Mouse (Mus musculus) thymus, postnatal 4 days (tissue): ENCODE data around the gene Mllt1.

Experiments
- DNase-seq: peaks from one replicate; pipeline ENCODE4 v3.0.0; 2021

Gene Mllt1

GRCm38 (mm10) chr17:56876981-56877380 lies 58.2 kb downstream of the Mllt1 start:
- no peak for DNase-seq

GRCm38 (mm10) chr17:56876465-56876864 lies 58.8 kb downstream of the Mllt1 start:
- DNase-seq: no peak

- DNase-seq: peak; percentile 64
Observed at GRCm38 (mm10) chr17:56874936-56875651, 60.1 kb downstream of the Mllt1 start, which contains the start of gene 1700061G19Rik. Gene 1700061G19Rik, plus strand, starts transcription at chr17:56875477.

- no peak for DNase-seq
Observed at GRCm38 (mm10) chr17:56874237-56874636, 61.0 kb downstream of the Mllt1 start, which contains the start of gene Acsbg2. Gene Acsbg2, minus strand, starts transcription at chr17:56874447.

- DNase-seq: no peak
Observed at GRCm38 (mm10) chr17:56872512-56872911, 62.7 kb downstream of the Mllt1 start.

- no peak for DNase-seq
Observed at GRCm38 (mm10) chr17:56871767-56872166, 63.4 kb downstream of the Mllt1 start.

GRCm38 (mm10) chr17:56870287-56870953 lies 64.8 kb downstream of the Mllt1 start:
- DNase-seq: no peak

- no peak for DNase-seq
Observed at GRCm38 (mm10) chr17:56869481-56869977, 65.7 kb downstream of the Mllt1 start.

GRCm38 (mm10) chr17:56866071-56866470 lies 69.1 kb downstream of the Mllt1 start:
- DNase-seq: no peak

- peak; percentile 64 for DNase-seq
Observed at GRCm38 (mm10) chr17:56861197-56861596, 74.0 kb downstream of the Mllt1 start.

- no peak for DNase-seq
Observed at GRCm38 (mm10) chr17:56858922-56859321, 76.3 kb downstream of the Mllt1 start.

- DNase-seq: peak; percentile 85
Observed at GRCm38 (mm10) chr17:56858216-56858615, 77.0 kb downstream of the Mllt1 start.

GRCm38 (mm10) chr17:56855421-56855820 lies 79.8 kb downstream of the Mllt1 start:
- DNase-seq: no peak

GRCm38 (mm10) chr17:56851167-56851566 lies 84.0 kb downstream of the Mllt1 start:
- DNase-seq: no peak

- DNase-seq: no peak
Observed at GRCm38 (mm10) chr17:56849710-56850109, 85.5 kb downstream of the Mllt1 start.

- DNase-seq: no peak
Observed at GRCm38 (mm10) chr17:56848785-56849184, 86.4 kb downstream of the Mllt1 start.

GRCm38 (mm10) chr17:56843678-56844077 lies 91.5 kb downstream of the Mllt1 start:
- DNase-seq: peak; percentile 71
